Mouse (Mus musculus) right cerebral cortex, postnatal 36 days (tissue): ENCODE results near the gene Adgrf3.
"Not testable (repeated sequence)": the region's sequence is repeated elsewhere in the genome, so short reads cannot be mapped to it uniquely, and the experiment has no call there.

Source experiments
- DNase-seq, 2 experiments: peaks; one replicate each; pipeline ENCODE4 v3.0.0; 2022; ENCODE audit warnings: low spot score in 2 of 2, mixed read lengths in 1 of 2

Gene Adgrf3

DNA sequence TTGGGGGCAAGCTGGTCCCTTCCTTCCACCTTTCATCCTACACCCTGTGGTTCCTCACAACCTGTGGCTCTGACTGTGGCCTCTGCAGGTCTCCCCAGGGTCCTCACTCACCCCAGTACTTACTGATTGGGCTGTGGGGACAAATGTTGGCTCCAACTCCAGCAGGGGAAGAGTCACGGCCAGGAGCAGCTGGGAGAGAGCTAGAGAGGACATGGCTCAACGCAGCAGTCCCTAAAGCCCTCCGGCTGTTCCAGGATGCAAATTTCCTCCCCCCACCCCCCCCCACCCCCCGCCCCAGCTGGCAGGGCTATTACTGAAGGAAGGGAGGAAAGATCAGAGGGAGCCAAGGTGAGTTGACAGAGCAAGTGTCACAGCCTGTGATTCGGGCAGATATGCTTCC, at the start of gene Adgrf3:
Gene Adgrf3 (minus strand): TSS at position 230 of the 400 bp plus-strand sequence.
- DNase-seq = no peak

DNA sequence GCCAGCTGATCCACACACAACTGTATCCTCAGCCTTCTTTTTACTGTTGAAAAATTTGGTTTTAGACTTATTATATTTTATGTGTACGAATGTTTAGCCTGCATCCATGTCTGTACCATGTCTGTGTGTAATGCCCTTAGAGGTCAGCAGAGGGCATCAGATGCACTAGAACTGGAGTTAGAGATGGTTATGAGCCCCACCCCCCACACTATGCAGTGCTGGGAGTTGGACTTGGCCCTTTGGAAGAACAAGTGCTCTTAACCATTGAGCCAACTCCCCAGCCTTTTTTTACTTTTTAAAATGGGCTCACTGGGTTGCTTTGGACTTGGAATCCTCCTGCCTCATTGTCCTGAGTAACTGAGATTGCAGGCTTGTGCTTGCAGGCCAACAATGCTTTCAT, 42.1 kb upstream of the Adgrf3 start:
- DNase-seq = no peak

DNA sequence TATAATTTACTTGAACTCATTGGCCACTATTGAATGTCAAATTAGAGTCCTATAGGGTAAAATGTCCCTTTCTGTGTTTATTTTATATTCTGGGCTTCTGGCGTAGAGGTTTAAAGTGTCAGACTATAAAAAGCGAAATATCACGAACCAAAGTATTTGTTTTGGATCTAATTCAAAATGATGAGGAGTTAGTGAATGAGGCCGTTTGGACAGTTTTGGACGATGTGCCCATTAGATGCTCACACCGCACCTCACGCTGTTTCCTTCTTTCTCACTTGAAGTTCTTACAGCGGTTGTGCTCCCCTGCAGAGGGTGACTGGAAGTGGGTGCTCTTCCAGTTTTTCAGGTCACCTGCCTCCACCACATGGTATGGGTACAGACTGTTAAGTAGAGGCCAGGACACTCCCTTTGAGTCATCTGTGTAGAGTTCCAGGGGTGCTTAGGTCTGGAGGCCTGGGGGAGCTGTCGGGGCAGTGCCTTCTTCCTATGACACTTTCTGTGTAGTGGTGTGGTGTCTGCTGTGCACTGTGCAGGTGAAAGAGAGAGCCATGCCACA, 40.4 kb upstream of the Adgrf3 start:
- no peak for DNase-seq

DNA sequence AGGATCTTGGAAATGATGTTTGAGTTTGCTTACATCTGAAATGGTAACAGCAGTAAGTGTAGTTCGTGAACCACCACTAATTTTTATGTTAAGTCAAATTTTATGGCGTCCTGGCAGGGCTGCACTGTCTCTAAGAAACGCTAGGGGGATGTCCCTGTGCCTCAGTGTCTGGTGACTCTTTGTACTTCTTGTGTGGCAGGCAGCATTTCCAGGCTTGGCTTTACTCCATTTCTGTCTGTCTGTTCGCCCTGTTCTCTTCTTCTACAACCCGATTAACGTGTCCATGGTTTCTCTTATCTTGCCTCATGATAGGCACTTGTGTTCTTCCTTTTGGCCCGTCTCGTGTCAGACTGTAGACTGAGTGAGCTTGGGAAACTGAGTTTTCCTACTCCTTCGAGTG, 38.2 kb upstream of the Adgrf3 start:
- no peak for DNase-seq

DNA sequence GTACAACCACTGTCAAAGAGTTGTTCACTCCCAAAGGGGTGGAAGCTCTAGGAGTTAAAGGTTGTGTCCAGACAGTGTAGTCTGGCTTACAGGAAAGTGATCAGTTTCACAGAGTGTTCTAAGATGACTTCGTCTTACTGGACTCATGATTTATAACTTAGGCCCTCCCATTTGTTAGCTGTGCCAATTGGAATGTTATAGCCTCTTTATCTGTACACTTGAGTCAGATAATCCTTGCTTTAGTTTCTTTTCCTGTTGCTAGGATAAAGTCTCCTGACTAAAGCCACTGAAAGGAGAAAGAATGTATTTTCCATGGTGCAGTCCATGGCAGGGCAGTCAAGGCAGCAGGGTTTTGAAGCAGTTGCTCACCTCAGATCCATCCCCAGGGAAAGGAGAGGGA, 36.9 kb upstream of the Adgrf3 start:
- DNase-seq = no peak

DNA sequence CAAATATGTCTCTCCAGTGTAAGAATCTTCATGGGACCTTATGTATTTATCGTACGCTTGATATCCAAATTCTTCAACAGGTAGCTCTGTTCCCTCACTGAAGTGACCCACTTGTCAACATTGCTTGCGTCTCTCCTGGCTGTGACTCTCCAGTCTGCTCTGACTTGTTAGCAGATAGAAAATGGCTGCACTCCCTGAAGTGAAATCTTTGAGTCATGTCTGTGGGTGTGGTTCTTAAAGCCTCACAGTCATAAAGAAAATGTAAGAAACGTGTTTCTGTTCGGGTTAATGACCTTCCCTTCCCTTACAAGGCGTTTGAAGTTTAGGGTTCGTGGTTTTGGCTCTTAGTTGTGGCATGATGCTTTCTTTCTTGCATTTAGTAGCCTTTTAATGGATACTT, 35.0 kb upstream of the Adgrf3 start:
- DNase-seq = no peak

DNA sequence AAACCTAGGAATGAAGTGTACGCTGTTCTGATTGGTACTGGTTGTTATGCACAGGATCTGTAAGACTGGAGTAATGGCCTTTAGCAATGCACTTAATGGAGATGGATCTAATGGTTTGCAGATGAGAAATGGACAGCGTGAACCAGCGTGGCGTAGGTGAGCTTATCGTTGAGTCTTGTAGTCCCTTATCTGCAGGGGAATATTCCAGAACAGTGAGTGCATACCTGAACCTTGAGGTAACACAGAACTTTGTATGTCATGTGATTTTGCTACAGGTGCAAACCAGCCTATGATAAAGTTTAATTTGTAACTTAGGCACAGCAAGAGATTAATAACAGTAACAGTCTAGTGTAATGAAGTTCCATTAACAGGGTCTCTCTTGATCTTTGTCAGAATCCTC, 33.0 kb upstream of the Adgrf3 start:
- DNase-seq = no peak

DNA sequence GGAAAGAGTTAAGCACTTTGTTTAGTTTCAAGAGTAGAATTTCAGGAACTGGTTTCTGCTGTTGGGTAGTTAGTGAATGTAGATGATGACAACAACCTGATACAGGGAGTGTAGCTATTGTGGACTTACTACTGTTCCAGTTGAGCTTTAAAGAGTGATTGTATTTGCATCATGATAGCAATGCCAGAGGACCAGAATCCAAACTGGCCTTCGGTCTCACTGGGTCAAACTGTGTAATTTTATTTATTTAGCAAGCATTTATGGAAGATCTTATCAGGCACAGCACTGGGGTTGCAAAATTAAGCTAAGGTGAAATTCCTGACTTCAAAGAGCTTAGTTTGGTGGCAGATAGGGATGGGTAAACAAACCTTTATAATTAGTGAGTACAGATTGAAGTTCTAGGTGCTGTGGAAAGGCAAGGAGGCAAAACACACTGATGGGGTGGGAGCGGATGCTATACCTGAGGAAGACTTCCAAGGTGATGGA, 30.2 kb upstream of the Adgrf3 start:
- DNase-seq = no peak

DNA sequence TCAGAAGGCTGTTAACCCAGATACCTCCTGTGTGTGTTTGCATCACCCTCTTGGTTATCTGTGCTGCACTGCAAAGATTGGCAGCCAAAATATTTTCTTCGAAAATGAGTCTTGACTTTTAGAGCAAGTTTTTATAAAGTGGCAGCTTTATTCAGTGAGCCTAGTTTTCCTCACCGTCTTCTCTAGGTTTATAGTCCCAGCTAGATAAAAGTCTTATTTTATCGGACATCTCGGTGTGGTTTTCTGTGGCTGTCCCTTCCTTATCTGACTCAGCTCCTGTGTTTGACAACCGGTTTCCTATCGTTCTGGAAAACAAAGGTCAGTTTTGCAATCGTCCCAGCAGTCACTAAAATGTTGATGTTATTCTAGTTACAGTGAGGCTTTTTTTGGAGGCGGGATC, 28.5 kb upstream of the Adgrf3 start:
- DNase-seq = no peak

DNA sequence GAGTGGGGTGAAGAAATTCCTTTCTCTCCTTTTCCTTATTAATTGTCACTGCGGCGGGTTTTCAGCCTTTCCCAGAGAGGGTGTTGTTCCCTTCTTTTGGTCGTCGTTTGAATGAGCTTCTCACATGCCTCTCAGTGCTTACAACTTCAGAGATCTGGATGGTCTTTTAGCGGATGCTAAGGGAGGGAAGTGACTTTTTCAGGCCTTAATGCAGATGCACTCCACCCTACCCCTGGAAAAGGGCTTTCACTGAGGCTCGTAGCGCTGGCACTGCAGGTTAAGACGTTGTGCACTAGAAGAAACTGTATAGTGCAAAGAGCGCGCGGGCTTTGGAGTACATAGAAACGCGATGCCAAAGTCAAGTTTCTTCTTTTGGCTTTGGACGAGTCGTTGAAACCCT, 27.5 kb upstream of the Adgrf3 start:
- peak; percentile 7 to 16 for DNase-seq

DNA sequence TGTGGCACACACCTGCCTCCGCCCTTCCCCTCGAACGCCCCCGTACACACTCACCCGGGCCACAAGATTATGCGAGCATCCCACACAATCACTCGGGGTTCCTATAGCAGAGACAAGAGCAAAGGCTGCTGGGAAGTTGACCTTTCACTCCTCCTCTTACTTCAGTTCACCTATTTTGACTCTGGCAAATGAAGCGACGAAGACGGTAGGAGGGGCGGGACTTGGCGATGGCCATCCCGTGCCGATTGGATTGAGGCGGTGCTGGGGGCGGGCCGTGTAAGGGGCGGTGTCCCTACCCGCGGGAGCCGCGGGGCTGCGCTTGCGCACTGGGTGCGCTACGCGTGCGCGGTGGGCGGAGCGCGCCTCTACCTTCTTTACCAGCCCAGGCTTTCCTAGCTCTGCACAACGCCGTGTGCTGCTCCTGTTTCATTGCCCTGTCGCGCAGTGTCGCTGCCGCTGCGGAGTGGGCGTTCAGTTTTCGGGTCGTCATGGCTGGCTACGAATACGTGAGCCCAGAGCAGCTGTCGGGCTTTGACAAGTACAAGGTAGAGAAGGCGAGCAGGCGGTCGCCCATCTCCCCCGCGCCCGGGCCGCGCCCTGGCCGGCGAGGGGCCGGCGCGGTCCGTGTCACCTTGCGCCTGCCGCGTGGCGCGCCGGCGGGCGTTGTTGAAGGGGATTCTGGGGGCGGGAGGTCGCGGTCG, 26.9 kb upstream of the Adgrf3 start, which contains the start of gene Selenoi:
Gene Selenoi (plus strand): TSS at position 311 of the 701 bp plus-strand sequence.
- peak; percentile 99 for DNase-seq

DNA sequence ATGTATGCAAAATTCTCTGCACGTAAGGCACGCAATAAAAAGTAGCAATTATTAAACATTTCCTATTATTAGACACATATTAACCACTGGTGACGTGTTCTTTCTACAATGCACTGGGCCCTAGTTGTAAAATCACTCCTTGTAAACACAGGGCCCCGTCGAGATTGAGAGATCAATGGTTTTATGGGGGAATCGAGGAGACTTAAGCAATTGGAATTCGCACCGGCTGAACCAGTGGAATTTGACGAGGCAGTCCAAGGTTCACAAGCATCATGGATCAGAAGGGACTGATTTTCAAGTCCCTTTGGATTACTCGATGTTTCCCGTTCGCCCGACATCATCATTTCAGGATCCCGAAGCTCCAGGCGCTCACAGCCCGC, 26.4 kb upstream of the Adgrf3 start:
- no peak for DNase-seq

DNA sequence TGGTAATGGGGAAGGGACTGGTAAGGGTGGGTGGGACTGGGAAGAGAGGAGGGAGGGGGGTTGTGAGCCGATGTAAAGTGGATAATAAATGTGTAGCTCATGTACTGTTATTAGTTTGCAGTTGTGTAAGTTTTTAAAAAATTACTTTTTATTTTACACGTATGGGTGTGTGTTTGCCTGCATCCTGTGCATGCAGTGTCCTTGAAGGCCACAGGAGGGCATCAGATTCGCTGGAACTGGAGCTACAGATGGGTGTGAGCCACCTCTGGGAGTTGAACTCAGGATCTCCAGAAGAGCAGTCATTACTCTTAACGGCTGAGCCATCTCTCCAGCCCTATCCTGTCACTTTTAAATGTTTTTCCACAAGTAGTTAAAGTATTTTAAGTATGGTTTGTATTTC, 25.4 kb upstream of the Adgrf3 start:
- DNase-seq = no peak

DNA sequence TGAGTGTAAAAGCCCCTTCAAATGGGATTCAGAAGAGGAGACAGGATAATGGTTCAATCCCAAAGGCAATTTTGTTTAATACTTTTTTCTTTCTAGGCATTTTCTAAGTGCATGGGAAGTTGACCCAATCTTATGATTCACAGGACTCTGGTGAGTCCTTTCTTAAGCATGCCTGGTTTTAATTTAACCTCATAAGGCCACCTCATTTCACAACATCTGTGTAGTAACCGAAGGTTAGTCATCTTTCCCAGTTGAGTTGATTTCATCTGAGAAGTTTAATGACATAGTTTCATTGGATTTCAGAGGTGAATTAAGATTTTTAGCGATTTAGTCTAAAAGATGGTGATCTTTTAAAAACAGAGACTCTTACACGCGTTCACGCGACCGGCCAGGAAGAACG, 17.2 kb upstream of the Adgrf3 start:
- DNase-seq = no peak

DNA sequence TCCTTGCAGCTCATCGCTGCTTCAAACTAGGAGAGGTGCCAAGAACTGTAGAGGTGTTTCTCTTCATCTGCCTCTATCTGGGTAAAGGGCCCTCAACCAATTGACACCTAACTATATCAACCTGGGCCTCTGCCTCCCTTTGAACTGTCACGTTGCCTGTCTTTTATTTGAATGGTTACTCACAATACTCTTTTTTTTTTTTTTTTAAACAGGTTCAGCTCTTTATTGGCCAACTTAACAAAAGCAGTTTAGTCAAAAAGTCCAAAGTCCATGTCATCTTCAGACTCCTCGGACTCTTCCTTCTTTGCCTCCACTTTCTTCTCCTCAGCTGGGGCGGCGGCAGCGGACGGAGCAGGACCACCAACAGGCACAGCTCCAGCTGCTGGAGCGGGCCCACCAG, 15.1 kb upstream of the Adgrf3 start:
- DNase-seq = no peak

DNA sequence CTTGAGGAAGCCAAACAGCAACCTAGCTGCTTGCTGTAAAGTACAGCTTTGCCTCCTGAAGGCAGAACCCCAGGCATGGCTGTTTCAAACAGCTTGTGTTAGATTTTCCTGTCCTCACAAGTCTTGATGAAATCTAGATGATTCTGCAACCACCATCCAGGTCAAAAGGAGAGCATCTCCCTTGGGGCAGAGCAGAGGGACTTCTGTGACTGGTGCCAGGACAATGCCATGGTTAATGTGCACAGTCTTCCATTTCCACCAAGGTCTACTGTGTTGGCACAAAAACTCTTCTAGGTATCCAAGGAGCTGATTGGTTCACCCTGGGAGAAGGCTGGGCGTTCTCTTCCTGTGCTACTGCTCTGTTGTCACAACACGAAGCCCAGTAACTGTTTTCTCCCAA, 14.2 kb upstream of the Adgrf3 start:
- DNase-seq = no peak

DNA sequence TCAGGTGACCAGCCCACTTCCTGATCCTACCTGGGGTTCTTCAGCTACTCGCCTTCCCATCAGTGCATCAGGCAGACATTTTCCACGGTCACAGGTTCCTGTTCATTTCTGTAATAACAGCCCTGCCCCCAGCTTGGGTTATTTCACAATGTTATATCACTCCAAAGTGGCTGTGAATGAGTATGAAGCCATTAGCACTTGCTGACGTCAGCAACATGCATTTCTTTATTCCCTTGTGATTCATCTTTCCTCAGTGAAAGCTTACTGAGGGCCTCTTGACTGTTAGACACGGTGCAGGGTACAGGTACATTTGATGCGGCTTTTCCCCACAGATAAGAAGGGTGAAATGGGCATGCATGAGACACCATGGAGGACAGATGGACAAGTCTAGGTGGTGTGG, 10.4 kb upstream of the Adgrf3 start:
- DNase-seq = no peak

DNA sequence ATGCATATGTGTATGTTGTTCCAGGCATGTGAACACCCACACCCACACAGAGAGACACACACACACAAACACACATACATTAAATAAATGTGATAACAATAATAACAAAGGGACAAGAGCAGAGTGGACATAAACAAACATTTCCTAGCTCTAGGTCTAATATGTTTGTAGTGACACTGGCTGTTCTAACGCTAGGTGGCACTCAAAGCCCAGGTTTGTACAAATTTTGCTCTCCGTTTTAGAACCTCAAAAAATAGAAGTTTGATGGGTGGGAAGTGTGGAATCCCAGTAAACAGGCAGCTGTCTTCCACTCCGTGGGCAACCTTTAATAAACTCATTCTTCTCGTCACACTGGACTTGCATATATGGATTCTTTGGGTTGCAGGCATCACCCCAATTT, 9.4 kb upstream of the Adgrf3 start:
- DNase-seq = no peak

DNA sequence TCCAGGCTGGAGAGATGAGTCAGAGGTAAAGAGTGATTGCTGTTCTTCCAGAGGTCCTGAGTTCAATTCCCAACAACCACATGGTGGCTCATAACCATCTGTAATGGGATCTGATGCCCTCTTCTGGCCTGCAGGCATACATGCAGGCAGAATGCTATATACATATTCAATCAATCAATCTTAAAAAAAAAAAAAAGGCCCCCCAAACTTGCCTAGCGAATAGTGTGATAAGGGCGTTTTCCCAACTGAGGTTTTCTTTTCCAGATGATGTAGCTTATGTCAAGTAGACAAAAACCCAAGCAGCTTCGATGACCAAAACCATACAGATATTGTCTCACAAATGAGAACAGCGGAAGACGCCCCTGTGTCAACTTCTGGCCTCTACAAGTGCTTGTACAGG, 5.2 kb upstream of the Adgrf3 start:
- not testable (repeated sequence) for DNase-seq

DNA sequence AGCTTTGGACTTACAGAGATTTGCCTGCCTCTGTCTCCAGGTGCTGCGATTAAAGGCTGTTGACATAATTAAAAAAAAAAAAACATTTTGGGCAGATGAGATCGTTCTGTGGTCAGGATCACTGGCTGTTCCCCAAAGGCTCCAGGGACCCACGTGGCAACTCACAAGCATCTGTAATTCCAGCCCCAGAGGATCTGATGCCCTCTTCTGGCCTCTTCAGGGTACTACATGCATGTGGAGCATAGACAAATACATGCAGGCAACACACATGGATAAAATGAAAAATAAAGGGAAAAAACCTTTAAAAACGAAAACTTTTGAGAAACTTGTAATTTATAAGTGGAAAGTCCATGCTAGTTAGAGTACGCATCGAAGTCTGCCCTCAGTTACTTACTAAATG, 1.8 kb upstream of the Adgrf3 start:
- no peak for DNase-seq

DNA sequence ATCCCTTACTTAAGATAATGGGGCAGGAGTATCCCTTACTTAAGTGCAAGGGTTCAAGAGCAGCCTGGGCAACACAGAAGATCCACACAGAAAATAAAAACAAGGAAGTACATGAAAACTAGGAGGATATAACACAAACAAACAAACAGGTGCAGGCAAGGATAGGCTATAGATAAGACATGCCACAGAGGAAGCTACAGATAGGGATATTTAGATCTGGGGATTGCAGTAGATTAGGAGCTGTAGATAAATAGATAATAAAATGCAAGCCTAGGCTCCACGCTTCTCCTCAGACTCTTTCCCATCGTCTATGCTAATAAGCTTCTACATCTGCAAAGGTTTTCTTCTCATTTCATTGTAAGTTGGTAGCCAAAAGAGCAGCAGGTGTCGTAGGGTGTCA, 488 bp downstream of the Adgrf3 start:
- DNase-seq = no peak

DNA sequence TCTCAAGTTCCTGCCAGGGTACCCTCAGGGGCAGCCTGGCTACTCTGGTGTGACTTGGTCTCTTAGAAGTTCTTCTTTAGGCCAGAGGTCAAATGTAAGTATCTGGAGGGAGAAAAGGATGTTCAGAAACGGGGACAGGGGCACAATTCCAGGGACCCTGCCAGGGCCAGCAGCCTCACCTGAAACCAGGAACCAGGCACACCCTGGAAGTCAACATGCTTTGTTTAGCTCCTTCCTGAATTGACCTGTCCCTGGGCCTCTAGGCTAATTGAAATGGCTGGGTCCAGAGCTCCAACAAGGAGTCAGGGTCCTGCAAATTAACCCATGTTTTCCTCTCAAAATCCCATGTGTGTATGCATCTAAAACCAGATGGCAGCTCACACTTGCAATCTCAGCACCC, 1.1 kb downstream of the Adgrf3 start:
- no peak for DNase-seq

DNA sequence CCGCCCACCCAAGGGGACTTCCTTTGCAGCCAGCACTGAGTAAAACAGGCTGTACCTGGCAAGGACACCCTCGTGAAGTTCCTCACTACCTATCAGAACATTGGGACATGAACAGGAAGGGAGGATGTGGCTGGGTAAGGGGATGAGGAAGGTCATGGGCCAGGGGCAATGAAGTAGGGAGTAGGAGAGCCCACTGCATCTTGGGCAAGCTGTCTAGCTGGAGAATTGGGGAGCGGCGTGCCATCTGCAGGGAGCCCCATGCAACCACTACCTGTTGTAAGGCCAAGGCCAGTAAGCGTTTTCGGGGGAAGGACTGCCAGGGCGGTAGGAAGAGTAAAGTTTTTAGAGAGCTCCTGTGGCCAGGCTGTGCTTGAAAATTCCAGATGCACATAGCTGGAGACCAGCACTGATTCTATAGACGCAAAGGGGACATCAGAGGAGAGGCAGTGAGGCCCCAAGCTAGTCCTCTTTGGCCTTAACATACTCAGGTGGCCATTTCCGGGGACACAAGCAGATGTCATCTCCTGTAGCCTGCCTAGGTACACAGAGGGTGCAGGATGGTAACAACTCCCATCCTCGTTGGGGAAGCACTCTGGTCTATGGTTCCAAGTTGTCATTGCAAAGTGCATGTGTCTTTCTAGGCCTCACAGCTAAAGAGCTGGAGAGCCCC, 2.2 kb downstream of the Adgrf3 start:
- DNase-seq = no peak
